Mouse (Mus musculus): ENCODE results near the gene Olfr392. TPM values are rescaled to one million over a fixed set of nuclear protein-coding genes. Genes with fewer than 3 reads are reported as not detected.

The Olfr392 gene
- not detected in 2 replicates for polyA plus RNA-seq (2012; rRNA removed)

DNA sequence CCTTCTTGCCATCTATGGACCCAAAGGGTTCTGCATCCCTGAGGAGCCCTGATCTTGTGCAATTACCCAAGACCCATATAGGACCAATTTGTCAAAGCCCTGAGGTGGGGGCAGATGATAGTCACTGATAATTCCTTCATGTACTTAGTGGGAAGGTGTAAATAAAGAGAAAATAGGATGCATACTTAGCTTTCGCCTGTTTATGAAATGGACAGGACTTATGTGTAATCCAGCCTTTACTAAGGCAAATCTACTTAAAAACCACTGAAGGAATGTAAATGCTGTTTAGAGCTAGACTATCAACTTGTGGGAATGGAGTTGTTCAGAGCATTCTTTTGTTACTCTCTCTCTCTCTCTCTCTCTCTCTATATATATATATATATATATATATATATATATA lies at the start of gene Olfr392:
Gene Olfr392, minus strand, starts transcription at position 101 of the 400 bp plus-strand sequence.
- DNase-seq (ENCODE audit: low read depth) = no peak
- no peak for TF ChIP-seq CTCF (IDR thresholded peaks at IDR 0.05; ENCODE audit: borderline replicate concordance, extremely low read depth, insufficient read depth, insufficient read length)
- TF ChIP-seq POLR2A (IDR thresholded peaks at IDR 0.05; ENCODE audit: borderline replicate concordance, extremely low read depth, insufficient read depth, insufficient read length, poor library complexity, severe bottlenecking) = no peak

DNA sequence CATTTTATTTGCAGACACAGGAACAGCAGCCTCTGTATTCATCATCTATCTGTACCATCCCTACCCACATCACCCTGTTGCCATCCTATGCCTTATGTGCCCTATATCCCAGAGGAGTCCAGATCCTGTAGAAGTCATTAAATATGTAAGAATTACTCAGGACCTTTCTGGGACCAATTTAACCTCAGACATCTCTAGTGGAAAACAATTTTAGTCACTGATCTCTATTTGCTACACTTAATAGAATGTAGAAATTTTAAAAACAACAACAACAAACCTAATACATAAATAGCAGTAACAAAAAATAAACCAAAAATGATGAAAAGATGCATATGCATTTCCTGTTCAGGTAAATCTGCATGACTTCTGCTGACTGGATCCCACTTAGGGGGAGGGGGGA lies 34.5 kb upstream of the Olfr392 start, which contains the start of gene Olfr393:
Gene Olfr393, minus strand, starts transcription at position 101 of the 400 bp plus-strand sequence.
- DNase-seq (ENCODE audit: low read depth) = no peak
- TF ChIP-seq POLR2A (IDR thresholded peaks at IDR 0.05; ENCODE audit: borderline replicate concordance, extremely low read depth, insufficient read depth, insufficient read length, poor library complexity, severe bottlenecking) (no peak), CTCF (IDR thresholded peaks at IDR 0.05; ENCODE audit: borderline replicate concordance, extremely low read depth, insufficient read depth, insufficient read length) (no peak)

DNA sequence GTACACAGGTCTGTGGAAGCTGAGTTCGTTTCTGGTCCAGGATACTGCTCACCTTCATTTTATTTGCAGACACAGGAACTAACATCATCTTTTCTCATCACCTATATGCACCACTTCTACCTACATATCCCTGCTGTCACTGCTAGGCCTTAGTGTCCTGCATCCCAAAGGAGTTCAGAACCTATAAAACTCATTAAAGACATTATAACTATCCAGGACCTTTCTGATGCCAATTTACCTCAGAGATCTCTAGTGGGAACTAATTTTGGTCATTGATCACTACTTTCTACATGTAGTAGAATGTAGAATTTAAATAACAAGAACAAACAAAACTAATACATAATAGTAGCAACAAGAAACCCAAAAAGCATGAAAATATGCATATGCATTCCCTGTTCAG lies 13.9 kb downstream of the Olfr392 start, which contains the start of gene Olfr391-ps:
Gene Olfr391-ps, minus strand, starts transcription at position 101 of the 400 bp plus-strand sequence.
- DNase-seq (ENCODE audit: low read depth) = no peak
- TF ChIP-seq POLR2A (IDR thresholded peaks at IDR 0.05; ENCODE audit: borderline replicate concordance, extremely low read depth, insufficient read depth, insufficient read length, poor library complexity, severe bottlenecking) (no peak), CTCF (IDR thresholded peaks at IDR 0.05; ENCODE audit: borderline replicate concordance, extremely low read depth, insufficient read depth, insufficient read length) (no peak)

DNA sequence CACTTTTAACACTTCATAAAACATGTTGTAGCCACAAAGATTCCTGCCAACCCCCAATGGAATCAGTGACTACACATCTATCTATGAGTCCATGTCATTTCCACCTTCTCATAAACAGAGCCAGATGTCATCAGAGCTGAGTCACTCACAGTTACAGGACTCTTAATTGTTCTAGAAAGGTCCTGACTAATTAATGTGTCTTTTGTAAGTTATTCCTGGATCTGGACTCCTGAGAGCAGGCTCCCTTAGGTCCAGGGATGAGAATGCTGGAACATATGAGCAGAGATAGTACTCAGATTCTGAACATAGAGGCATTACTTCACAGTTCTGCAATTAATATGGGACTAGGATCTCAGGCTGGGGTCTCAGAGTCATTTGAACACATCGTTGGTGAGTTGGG lies 34.2 kb downstream of the Olfr392 start, which contains the start of gene Olfr390:
Gene Olfr390, plus strand, starts transcription at position 301 of the 400 bp plus-strand sequence.
- no peak for DNase-seq (ENCODE audit: low read depth)

DNA sequence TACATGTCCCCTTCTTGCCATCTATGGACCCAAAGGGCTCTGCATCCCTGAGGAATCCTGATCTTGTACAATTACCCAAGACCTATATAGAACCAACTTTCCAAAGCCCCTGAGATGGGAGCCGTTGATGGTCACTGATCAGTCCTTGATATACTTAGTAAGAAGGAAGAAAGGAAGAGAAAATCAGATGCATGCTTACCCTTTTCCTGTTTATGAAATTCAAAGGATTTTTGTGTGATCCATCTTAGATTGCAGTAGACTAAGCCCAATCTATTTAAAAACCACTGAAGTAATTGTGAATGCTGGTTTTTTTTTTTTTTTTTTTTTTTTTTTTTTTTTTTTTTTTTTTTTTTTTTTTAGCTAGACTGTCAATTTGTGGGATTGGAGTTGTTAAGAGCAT lies 36.2 kb downstream of the Olfr392 start, which contains the start of gene Olfr389:
Gene Olfr389, minus strand, starts transcription at position 101 of the 400 bp plus-strand sequence.
- TF ChIP-seq CTCF (IDR thresholded peaks at IDR 0.05; ENCODE audit: borderline replicate concordance, extremely low read depth, insufficient read depth, insufficient read length) (no peak), POLR2A (IDR thresholded peaks at IDR 0.05; ENCODE audit: borderline replicate concordance, extremely low read depth, insufficient read depth, insufficient read length, poor library complexity, severe bottlenecking) (no peak)
- DNase-seq (ENCODE audit: low read depth) = no peak

More for the DNA sequence above, 34.2 kb downstream of the Olfr392 start, which contains the start of gene Olfr390:
- no peak for TF ChIP-seq POLR2A (IDR thresholded peaks at IDR 0.05; ENCODE audit: borderline replicate concordance, extremely low read depth, insufficient read depth, insufficient read length, poor library complexity, severe bottlenecking)
- TF ChIP-seq CTCF (IDR thresholded peaks at IDR 0.05; ENCODE audit: borderline replicate concordance, extremely low read depth, insufficient read depth, insufficient read length) = no peak

Other genes starting within 250 kb of the Olfr392 start
- not detected in 2 replicates for gene Olfr385, start 224.0 kb downstream of the Olfr392 start, polyA plus RNA-seq (2012; rRNA removed)
- not detected in 2 replicates for gene Olfr384, start 218.5 kb downstream of the Olfr392 start, polyA plus RNA-seq (2012; rRNA removed)
- gene Zfp735, start 128.3 kb downstream of the Olfr392 start, polyA plus RNA-seq (2012; rRNA removed) = not detected in 2 replicates
- gene Olfr389, start 36.3 kb downstream of the Olfr392 start, polyA plus RNA-seq (2012; rRNA removed) = not detected in 2 replicates
- gene Olfr390, start 34.1 kb downstream of the Olfr392 start, polyA plus RNA-seq (2012; rRNA removed) = not detected in 2 replicates
- not detected in 2 replicates for gene Olfr391-ps, start 14.0 kb downstream of the Olfr392 start, polyA plus RNA-seq (2012; rRNA removed)
- not detected in 2 replicates for gene Olfr393, start 34.4 kb upstream of the Olfr392 start, polyA plus RNA-seq (2012; rRNA removed)
- not detected in 2 replicates for gene Olfr394, start 73.7 kb upstream of the Olfr392 start, polyA plus RNA-seq (2012; rRNA removed)
- not detected in 2 replicates for gene Olfr395, start 92.2 kb upstream of the Olfr392 start, polyA plus RNA-seq (2012; rRNA removed)
- gene Olfr23, start 119.6 kb upstream of the Olfr392 start, polyA plus RNA-seq (2012; rRNA removed) = not detected in 2 replicates
- gene Olfr397, start 143.8 kb upstream of the Olfr392 start, polyA plus RNA-seq (2012; rRNA removed) = not detected in 2 replicates
- gene Olfr398, start 173.4 kb upstream of the Olfr392 start, polyA plus RNA-seq (2012; rRNA removed) = not detected in 2 replicates
- gene Olfr139, start 239.5 kb upstream of the Olfr392 start, polyA plus RNA-seq (2012; rRNA removed) = not detected in 2 replicates
- not detected in 2 replicates for gene Olfr399, start 239.6 kb upstream of the Olfr392 start, polyA plus RNA-seq (2012; rRNA removed)